Mouse (Mus musculus) MEL (cell line): Measurements from ENCODE around the gene Sgsm1.

Source experiments
- CTCF ChIP-seq, 3 experiments: IDR thresholded peaks in 2 of 3; conservative IDR thresholded peaks in 1 of 3; 2 replicates each; pipeline ENCODE4 v1.5.1; 2011 to 2012; ENCODE audit warnings: low read length in 3 of 3, low read depth in 2 of 3, mild to moderate bottlenecking in 2 of 3, improper control_type of control experiment in 1 of 3, inconsistent platforms in 1 of 3, mixed read lengths in 1 of 3, moderate library complexity in 1 of 3; ENCODE audit not compliant: control insufficient read depth in 1 of 3, insufficient read depth in 1 of 3, poor library complexity in 1 of 3, severe bottlenecking in 1 of 3
- ELF1 ChIP-seq: IDR thresholded peaks from 2 replicates; pipeline ENCODE4 v1.6.1; 2014; ENCODE audit warnings: low read depth, mild to moderate bottlenecking, inconsistent platforms, low read length, improper control_type of control experiment, moderate library complexity
- EP300 ChIP-seq, 2 experiments: IDR thresholded peaks; 2 replicates each; pipeline ENCODE4 v1.6.1; 2011; ENCODE audit warnings: improper control_type of control experiment in 2 of 2, low read length in 2 of 2, low read depth in 1 of 2, mild to moderate bottlenecking in 1 of 2
- GABPA ChIP-seq: IDR thresholded peaks from 2 replicates; pipeline ENCODE4 v1.6.1; 2012; ENCODE audit warnings: low read depth, mild to moderate bottlenecking, inconsistent platforms, low read length, improper control_type of control experiment, moderate library complexity
- MAFK ChIP-seq: IDR thresholded peaks from 2 replicates; pipeline ENCODE4 v1.6.1; 2011; ENCODE audit warnings: low read depth, mild to moderate bottlenecking, low read length, improper control_type of control experiment, borderline replicate concordance
- MAZ ChIP-seq: IDR thresholded peaks from 2 replicates; pipeline ENCODE4 v1.6.1; 2012; ENCODE audit warnings: low read depth, mild to moderate bottlenecking, inconsistent platforms, low read length, improper control_type of control experiment
- MYC ChIP-seq: IDR thresholded peaks from 2 replicates; pipeline ENCODE4 v1.6.1; 2011; ENCODE audit warnings: low read depth, mild to moderate bottlenecking, low read length, improper control_type of control experiment, moderate library complexity
- POLR2A ChIP-seq, 2 experiments: IDR thresholded peaks; 2 replicates each; pipeline ENCODE4 v1.6.1; 2011 to 2012; ENCODE audit warnings: low read length in 2 of 2, mild to moderate bottlenecking in 2 of 2, control low read depth in 1 of 2, improper control_type of control experiment in 1 of 2, low read depth in 1 of 2, moderate library complexity in 1 of 2; ENCODE audit not compliant: control insufficient read depth in 1 of 2, insufficient read depth in 1 of 2, poor library complexity in 1 of 2
- RCOR1 ChIP-seq: IDR thresholded peaks from 2 replicates; pipeline ENCODE4 v1.6.1; 2012; ENCODE audit warnings: low read depth, mild to moderate bottlenecking, inconsistent platforms, low read length, improper control_type of control experiment
- SIN3A ChIP-seq: IDR thresholded peaks from 2 replicates; pipeline ENCODE4 v1.6.1; 2012; ENCODE audit warnings: low read length, improper control_type of control experiment, inconsistent platforms
- UBTF ChIP-seq: IDR thresholded peaks from 2 replicates; pipeline ENCODE4 v1.6.1; 2012; ENCODE audit warnings: low read depth, mild to moderate bottlenecking, inconsistent platforms, low read length, improper control_type of control experiment, moderate library complexity, borderline replicate concordance; ENCODE audit not compliant: insufficient read depth
- ZNF384 ChIP-seq: IDR thresholded peaks from 2 replicates; pipeline ENCODE4 v1.6.1; 2012; ENCODE audit warnings: low read depth, mild to moderate bottlenecking, inconsistent platforms, low read length, improper control_type of control experiment

GRCm38 (mm10) chr5:113226632-113227102 is 83.9 kb downstream of the Sgsm1 start, which contains the start of gene Tmem211:
- no peak for TF ChIP-seq UBTF
- TF ChIP-seq CTCF (IDR thresholded peaks at IDR 0.05 in 2 of 3, conservative IDR thresholded peaks at IDR 0.05 in 1 of 3; ENCODE audit: control insufficient read depth in 1 of 3, insufficient read depth in 1 of 3, low read depth in 2 of 3, low read length in 3 of 3, poor library complexity in 1 of 3, severe bottlenecking in 1 of 3): peak in 1 of 3 experiments; percentile 9; a peak in 1 of 6 replicates
- no peak for TF ChIP-seq EP300 (IDR thresholded peaks at IDR 0.05; ENCODE audit: low read depth in 1 of 2, low read length in 2 of 2)
- no peak for TF ChIP-seq GABPA
- TF ChIP-seq MAFK: no peak
- TF ChIP-seq SIN3A: no peak
- TF ChIP-seq MYC: no peak
- no peak for TF ChIP-seq RCOR1
- TF ChIP-seq ZNF384: no peak
- TF ChIP-seq ELF1: no peak
- TF ChIP-seq MAZ: no peak
- no peak for TF ChIP-seq POLR2A (IDR thresholded peaks at IDR 0.05; ENCODE audit: control insufficient read depth in 1 of 2, insufficient read depth in 1 of 2, low read depth in 1 of 2, low read length in 2 of 2, poor library complexity in 1 of 2)
